Mouse (Mus musculus): ENCODE data around the gene Zscan22. TPM values are rescaled to one million over a fixed set of nuclear protein-coding genes. Genes with fewer than 3 reads are reported as not detected.
"Not testable (repeated sequence)": the region's sequence is repeated elsewhere in the genome, so short reads cannot be mapped to it uniquely, and the experiment has no call there.

Zscan22 gene
- total RNA-seq, 1 experiment from 2014 or later: 9.8 TPM

GRCm38 (mm10) chr7:12926316-12926715 is 28.7 kb downstream of the Zscan22 start:
- ATAC-seq (replicated peaks; ENCODE audit: low read depth, poor library complexity, severe bottlenecking): no peak

GRCm38 (mm10) chr7:12927191-12927680 is 29.6 kb downstream of the Zscan22 start, which contains the start of gene Rnf225:
Gene Rnf225 (plus strand): TSS chr7:12927416.
- no peak for ATAC-seq (replicated peaks; ENCODE audit: low read depth, poor library complexity, severe bottlenecking)

GRCm38 (mm10) chr7:12927693-12928589 is 30.3 kb downstream of the Zscan22 start:
- peak; percentile 50 for ATAC-seq (replicated peaks; ENCODE audit: low read depth, poor library complexity, severe bottlenecking)

- no peak for ATAC-seq (replicated peaks; ENCODE audit: low read depth, poor library complexity, severe bottlenecking)
Measured at GRCm38 (mm10) chr7:12933615-12934140, 36.1 kb downstream of the Zscan22 start.

- ATAC-seq (replicated peaks; ENCODE audit: low read depth, poor library complexity, severe bottlenecking): no peak
Measured at GRCm38 (mm10) chr7:12934808-12935207, 37.2 kb downstream of the Zscan22 start.

GRCm38 (mm10) chr7:12937254-12937803 is 39.7 kb downstream of the Zscan22 start:
- not testable (repeated sequence) for ATAC-seq (replicated peaks; ENCODE audit: low read depth, poor library complexity, severe bottlenecking)

- no peak for ATAC-seq (replicated peaks; ENCODE audit: low read depth, poor library complexity, severe bottlenecking)
Measured at GRCm38 (mm10) chr7:12940599-12940998, 43.0 kb downstream of the Zscan22 start.

GRCm38 (mm10) chr7:12943488-12943887 is 45.9 kb downstream of the Zscan22 start:
- ATAC-seq (replicated peaks; ENCODE audit: low read depth, poor library complexity, severe bottlenecking): peak; percentile 96

- peak; percentile 93 for ATAC-seq (replicated peaks; ENCODE audit: low read depth, poor library complexity, severe bottlenecking)
Measured at GRCm38 (mm10) chr7:12949032-12949871, 51.6 kb downstream of the Zscan22 start.

GRCm38 (mm10) chr7:12949872-12950229 is 52.2 kb downstream of the Zscan22 start:
- ATAC-seq (replicated peaks; ENCODE audit: low read depth, poor library complexity, severe bottlenecking): peak; percentile 43

GRCm38 (mm10) chr7:12954896-12955295 is 57.3 kb downstream of the Zscan22 start:
- ATAC-seq (replicated peaks; ENCODE audit: low read depth, poor library complexity, severe bottlenecking): peak; percentile 92

- no peak for ATAC-seq (replicated peaks; ENCODE audit: low read depth, poor library complexity, severe bottlenecking)
Measured at GRCm38 (mm10) chr7:12957511-12957910, 59.9 kb downstream of the Zscan22 start.

Other genes with a start within 250 kb of the Zscan22 start
- not detected in 2 replicates for gene Vmn2r55, start 212.8 kb upstream of the Zscan22 start, total RNA-seq (2017)
- gene Vmn2r56, start 162.8 kb upstream of the Zscan22 start, total RNA-seq (2017): not detected in 2 replicates
- 2.7 and 5.7 TPM in 2 replicates for gene Zscan18, start 94.2 kb upstream of the Zscan22 start, total RNA-seq (2017)
- 9.8 and 11.9 TPM in 2 replicates for gene Zfp329, start 79.0 kb upstream of the Zscan22 start, total RNA-seq (2017)
- 25.2 and 44.3 TPM in 2 replicates for gene Zfp110, start 63.1 kb upstream of the Zscan22 start, total RNA-seq (2017)
- gene Zfp128, start 16.6 kb upstream of the Zscan22 start, total RNA-seq (2017): 1.4 and 2.8 TPM in 2 replicates
- 1,289 and 2,367 TPM in 2 replicates for gene Rps5, start 24.5 kb downstream of the Zscan22 start, total RNA-seq (2017)
- 0.24 and 0.55 TPM in 2 replicates for gene Rnf225, start 29.6 kb downstream of the Zscan22 start, total RNA-seq (2017)
- 6.7 and 8.0 TPM in 2 replicates for gene Zfp324, start 68.0 kb downstream of the Zscan22 start, total RNA-seq (2017)
- 3.7 and 3.8 TPM in 2 replicates for gene Zfp446, start 80.0 kb downstream of the Zscan22 start, total RNA-seq (2017)
- gene Slc27a5, start 100.4 kb downstream of the Zscan22 start, total RNA-seq (2017): not detected in 2 replicates
- gene Trim28, start 101.3 kb downstream of the Zscan22 start, total RNA-seq (2017): 481 and 549 TPM in 2 replicates
- 9.7 and 9.8 TPM in 2 replicates for gene Zbtb45, start 112.2 kb downstream of the Zscan22 start, total RNA-seq (2017)
- gene Chmp2a, start 137.0 kb downstream of the Zscan22 start, total RNA-seq (2017): 147 and 158 TPM in 2 replicates
- 97.7 and 99.2 TPM in 2 replicates for gene Ube2m, start 140.5 kb downstream of the Zscan22 start, total RNA-seq (2017)
- 0.87 and 1.3 TPM in 2 replicates for gene Mzf1, start 156.9 kb downstream of the Zscan22 start, total RNA-seq (2017)
- not detected in 2 replicates for gene Vmn1r85, start 197.4 kb downstream of the Zscan22 start, total RNA-seq (2017)
- not detected in 2 replicates for gene Vmn1r86, start 222.1 kb downstream of the Zscan22 start, total RNA-seq (2017)
- not detected in 2 replicates for gene Vmn1r87, start 242.3 kb downstream of the Zscan22 start, total RNA-seq (2017)

All from common myeloid progenitor, adult 5-6 weeks (primary cell).